Mouse (Mus musculus): ENCODE results near the gene Tuba1b. TPM values are rescaled to one million over a fixed set of nuclear protein-coding genes. Genes with fewer than 3 reads are reported as not detected.

Tuba1b gene
- polyA plus RNA-seq, 1 experiment from 2014 or later, result 1,854 TPM

DNA sequence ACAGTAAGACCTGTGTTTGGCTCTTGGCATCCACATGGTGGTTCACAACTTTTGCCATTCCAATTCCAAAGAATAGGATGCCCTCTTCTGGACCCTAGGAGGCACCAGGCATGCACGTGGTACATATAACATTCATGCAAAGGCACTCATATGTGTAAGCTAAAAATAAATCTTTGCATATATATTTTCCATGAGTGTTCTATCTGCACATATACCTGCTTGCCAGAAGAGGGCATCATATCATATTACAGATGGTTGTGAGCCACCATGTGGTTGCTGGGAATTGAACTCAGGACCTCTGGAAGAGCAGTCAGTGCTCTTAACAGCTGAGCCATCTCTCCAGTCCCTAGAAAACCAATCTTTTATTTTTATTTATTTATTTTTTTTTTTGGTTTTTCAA lies 32.8 kb downstream of the Tuba1b start:
- Histone ChIP-seq H3K4me2 (no peak overlapping the region), H3K9ac (ENCODE audit: low read depth, low read length) (no peak overlapping the region), H3K27me3 (replicated peaks; ENCODE audit: control insufficient read depth, insufficient read depth, low read length) (peaks cover 32% of the 10 kb centered on the region), H3K4me3 (ENCODE audit: low read depth, low read length) (no peak overlapping the region), H3K4me1 (replicated peaks; ENCODE audit: control insufficient read depth, insufficient read depth, low read length) (peaks cover 16% of the 10 kb centered on the region), H3K36me3 (ENCODE audit: control insufficient read depth, insufficient read depth, low read length) (peaks cover 4% of the 10 kb centered on the region), H3K9me3 (ENCODE audit: control insufficient read depth, low read length) (no peaks in the 10 kb centered on the region), H3K27ac (ENCODE audit: low read depth, low read length) (no peak overlapping the region)
- DNase-seq (ENCODE audit: low spot score) (no peak), ATAC-seq (replicated peaks; ENCODE audit: low FRiP score) (no peak)
- 46% methylated on average over 1 of the region's 1 CpGs for WGBS

DNA sequence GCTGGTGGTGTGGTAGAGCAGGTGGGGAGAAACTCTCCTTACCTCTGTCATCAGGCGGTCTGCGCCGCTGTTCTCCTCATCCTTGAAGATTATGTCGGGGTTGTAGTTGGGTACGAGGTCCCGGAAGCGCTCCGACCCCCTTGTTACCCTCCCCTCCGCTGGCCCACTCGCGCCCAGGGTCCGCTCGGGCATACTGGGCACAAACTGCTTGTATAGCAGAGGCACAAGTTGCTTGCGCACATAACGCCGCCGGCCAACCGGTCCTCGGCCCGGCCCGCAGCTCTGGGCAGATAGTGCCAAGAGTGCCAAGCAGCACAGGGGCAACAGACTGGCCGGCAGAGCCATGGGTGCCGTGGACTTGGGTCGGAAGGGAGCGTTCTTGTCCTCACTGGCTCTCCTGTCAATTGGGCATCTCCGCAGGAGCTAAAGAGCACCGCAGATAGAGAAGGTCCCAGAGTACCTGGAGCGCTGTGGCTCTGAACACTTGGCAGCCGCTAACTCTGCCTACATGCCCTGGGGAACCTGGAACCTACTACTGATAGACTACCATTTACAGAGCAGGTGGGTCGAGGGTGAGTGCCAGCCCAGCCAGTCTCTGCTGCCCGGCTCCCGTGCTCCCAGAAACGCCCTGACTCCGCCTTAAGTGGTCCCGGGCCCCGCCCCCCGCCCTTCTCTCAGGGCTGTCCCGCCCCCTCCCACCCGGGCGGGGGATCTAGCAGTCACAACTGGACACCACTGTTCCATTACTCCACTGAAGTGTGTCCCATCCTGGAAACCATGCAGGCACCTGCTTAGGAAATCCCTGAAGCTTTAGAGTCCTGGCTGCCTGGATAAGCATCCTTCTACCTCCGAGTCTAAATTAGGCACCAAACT lies 36.2 kb downstream of the Tuba1b start, which contains the start of gene Dhh:
Gene Dhh, minus strand, starts transcription at position 613 of the 873 bp plus-strand sequence.
- 4% methylated on average over 40 of the region's 41 CpGs for WGBS
- DNase-seq (ENCODE audit: low spot score) (peak; percentile 52), ATAC-seq (replicated peaks; ENCODE audit: low FRiP score) (no peak)
- Histone ChIP-seq H3K4me1 (replicated peaks; ENCODE audit: control insufficient read depth, insufficient read depth, low read length) (peaks cover 46% of the 10 kb centered on the region), H3K4me3 (ENCODE audit: low read depth, low read length) (peak within 1 kb of the TSS; percentile 32), H3K27me3 (replicated peaks; ENCODE audit: control insufficient read depth, insufficient read depth, low read length) (peaks cover 66% of the 10 kb centered on the region), H3K4me2 (peak within 1 kb of the TSS; percentile 64), H3K27ac (ENCODE audit: low read depth, low read length) (no peak within 1 kb of the TSS), H3K36me3 (ENCODE audit: control insufficient read depth, insufficient read depth, low read length) (no peaks in the 10 kb centered on the region), H3K9me3 (ENCODE audit: control insufficient read depth, low read length) (no peaks in the 10 kb centered on the region), H3K9ac (ENCODE audit: low read depth, low read length) (no peak within 1 kb of the TSS)

DNA sequence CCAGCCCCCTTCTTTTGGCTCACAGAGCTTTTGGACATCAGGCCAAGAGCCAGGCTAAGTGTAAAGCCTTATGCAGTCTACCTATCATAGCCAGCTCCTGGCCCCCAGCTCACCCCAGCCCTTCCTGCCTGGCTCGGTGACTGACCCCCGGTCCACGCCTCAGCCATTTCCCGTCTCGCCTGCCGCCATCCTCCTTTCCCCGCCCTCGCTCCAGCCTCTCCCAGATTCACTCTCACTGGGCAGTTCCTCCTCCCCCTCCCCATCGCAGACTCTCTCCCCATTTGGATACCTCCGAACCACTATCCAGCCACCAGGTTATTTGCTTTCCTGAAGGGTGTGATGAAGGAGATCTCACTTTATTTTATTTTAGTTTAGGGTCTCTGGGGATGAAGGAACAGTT lies 36.9 kb downstream of the Tuba1b start:
- DNase-seq (ENCODE audit: low spot score), result peak; percentile 37
- under 1% methylated on average over 10 of the region's 10 CpGs for WGBS
- peak overlapping the region; percentile 64 for H3K4me2 ChIP-seq
- H3K9ac ChIP-seq (ENCODE audit: low read depth, low read length), result no peak overlapping the region
- no peaks in the 10 kb centered on the region for H3K9me3 ChIP-seq (ENCODE audit: control insufficient read depth, low read length)
- H3K27me3 ChIP-seq (replicated peaks; ENCODE audit: control insufficient read depth, insufficient read depth, low read length), result peaks cover 72% of the 10 kb centered on the region
- peaks cover 47% of the 10 kb centered on the region for H3K4me1 ChIP-seq (replicated peaks; ENCODE audit: control insufficient read depth, insufficient read depth, low read length)
- H3K4me3 ChIP-seq (ENCODE audit: low read depth, low read length), result peak overlapping the region; percentile 32; the same call in 1 of the 2 replicates
- H3K27ac ChIP-seq (ENCODE audit: low read depth, low read length), result no peak overlapping the region
- no peaks in the 10 kb centered on the region for H3K36me3 ChIP-seq (ENCODE audit: control insufficient read depth, insufficient read depth, low read length)
- no peak for ATAC-seq (replicated peaks; ENCODE audit: low FRiP score)

DNA sequence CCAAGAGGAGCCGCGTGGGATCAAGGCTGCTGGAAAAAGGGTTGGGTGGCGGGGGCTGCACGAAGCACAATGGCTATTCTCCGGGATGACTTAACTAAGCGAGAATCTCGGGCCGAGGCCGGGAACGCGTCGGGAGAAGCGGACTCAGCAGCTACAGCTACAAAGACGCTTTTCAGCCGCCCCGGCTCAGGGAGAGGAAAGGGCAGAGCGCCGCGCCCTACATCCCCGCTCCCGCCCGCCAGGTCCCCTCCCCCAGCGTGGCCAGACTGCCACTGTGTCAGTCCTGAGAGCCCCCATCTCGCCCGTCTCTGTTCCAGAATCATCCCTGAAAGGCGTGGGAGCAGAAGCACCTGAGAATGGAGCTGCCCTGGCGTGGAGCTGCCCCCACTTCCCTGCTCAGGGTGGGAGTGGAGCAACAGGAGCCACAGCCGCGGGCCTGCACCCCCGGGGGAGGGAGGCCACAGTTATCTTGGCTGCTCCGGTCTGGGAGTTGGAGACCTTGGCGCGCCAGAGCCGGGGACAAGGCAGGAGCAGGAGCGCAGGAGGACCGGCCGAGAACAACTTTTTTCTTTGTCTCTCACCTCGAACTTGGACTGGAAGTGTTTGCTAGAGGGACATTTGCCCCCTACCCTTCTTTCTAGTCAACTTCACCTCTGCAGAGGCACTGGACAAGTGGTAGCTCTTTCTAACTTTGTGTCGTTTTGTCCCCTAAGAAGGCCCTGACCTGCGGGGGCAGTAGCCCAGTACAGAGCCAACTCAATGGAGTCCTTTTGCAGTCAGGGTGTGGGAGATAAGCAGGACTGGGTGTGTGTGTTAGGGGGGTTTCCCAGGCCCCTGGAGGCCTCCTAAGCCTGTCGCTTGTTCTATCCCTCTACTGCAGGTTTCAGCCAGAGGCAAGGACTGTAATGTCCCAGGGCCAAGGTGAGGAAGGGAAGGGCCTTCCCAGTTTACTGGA lies 38.5 kb downstream of the Tuba1b start:
- H3K36me3 ChIP-seq (ENCODE audit: control insufficient read depth, insufficient read depth, low read length), result no peaks in the 10 kb centered on the region
- DNase-seq (ENCODE audit: low spot score) (peak; percentile 61), ATAC-seq (replicated peaks; ENCODE audit: low FRiP score) (peak; percentile 83)
- H3K4me3 ChIP-seq (ENCODE audit: low read depth, low read length), result peak overlapping the region; percentile 44
- peaks cover 77% of the 10 kb centered on the region for H3K27me3 ChIP-seq (replicated peaks; ENCODE audit: control insufficient read depth, insufficient read depth, low read length)
- 2% methylated on average over 41 of the region's 41 CpGs for WGBS
- peaks cover 52% of the 10 kb centered on the region for H3K4me1 ChIP-seq (replicated peaks; ENCODE audit: control insufficient read depth, insufficient read depth, low read length)
- H3K9me3 ChIP-seq (ENCODE audit: control insufficient read depth, low read length), result no peaks in the 10 kb centered on the region
- peak overlapping the region; percentile 99 for H3K4me2 ChIP-seq
- 0 out of 2 replicates have a peak overlapping the region, but pooled peaks have one; percentile 45 for H3K27ac ChIP-seq (ENCODE audit: low read depth, low read length)
- H3K9ac ChIP-seq (ENCODE audit: low read depth, low read length), result peak overlapping the region; percentile 51; the same call in 1 of the 2 replicates

DNA sequence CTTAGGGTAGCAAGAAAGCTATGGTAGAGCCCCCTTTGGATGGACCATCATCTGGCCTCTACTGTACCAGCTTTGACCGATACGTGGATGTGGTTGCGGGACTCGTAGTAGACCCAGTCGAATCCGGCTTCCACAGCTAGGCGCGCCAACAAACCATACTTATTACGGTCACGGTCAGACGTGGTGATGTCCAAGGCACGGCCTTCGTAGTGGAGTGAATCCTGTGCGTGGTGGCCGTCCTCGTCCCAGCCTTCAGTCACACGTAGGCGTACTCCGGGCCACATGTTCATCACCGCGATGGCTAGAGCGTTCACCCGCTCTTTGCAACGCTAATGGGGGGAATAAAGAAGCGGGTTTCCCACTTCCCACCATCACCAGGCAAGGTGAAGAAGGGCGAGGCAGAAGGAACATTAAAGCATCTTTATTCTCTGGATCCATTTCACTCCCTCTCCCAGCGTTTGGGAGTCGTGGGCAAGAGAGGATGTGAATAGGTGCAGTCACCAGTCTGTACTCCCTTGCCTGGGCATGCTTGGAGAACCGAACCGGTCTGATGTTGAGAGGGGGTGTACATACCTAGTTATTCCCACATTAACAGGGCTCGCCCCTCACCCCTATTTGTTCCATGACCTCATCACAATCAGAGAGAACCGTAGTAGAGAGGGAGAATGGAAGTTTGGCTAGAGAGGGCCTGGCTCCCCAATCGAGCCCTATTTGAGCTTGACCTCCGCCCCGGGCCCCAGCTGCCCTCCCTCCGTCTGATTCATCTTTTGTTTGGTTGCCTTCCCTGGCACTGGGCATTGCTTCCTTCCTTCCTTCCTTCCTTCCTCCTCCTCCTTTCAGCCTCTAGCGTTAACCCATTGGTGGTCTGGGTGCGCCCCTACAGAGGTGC lies 39.4 kb downstream of the Tuba1b start:
- Histone ChIP-seq H3K4me3 (ENCODE audit: low read depth, low read length) (peak overlapping the region; percentile 59), H3K4me1 (replicated peaks; ENCODE audit: control insufficient read depth, insufficient read depth, low read length) (peaks cover 52% of the 10 kb centered on the region), H3K27me3 (replicated peaks; ENCODE audit: control insufficient read depth, insufficient read depth, low read length) (peaks cover 75% of the 10 kb centered on the region), H3K27ac (ENCODE audit: low read depth, low read length) (no peak overlapping the region), H3K36me3 (ENCODE audit: control insufficient read depth, insufficient read depth, low read length) (no peaks in the 10 kb centered on the region), H3K4me2 (peak overlapping the region; percentile 99), H3K9ac (ENCODE audit: low read depth, low read length) (no peak overlapping the region), H3K9me3 (ENCODE audit: control insufficient read depth, low read length) (no peaks in the 10 kb centered on the region)
- ATAC-seq (replicated peaks; ENCODE audit: low FRiP score), result no peak
- 4% methylated on average over 38 of the region's 38 CpGs for WGBS
- peak; percentile 39 for DNase-seq (ENCODE audit: low spot score)

DNA sequence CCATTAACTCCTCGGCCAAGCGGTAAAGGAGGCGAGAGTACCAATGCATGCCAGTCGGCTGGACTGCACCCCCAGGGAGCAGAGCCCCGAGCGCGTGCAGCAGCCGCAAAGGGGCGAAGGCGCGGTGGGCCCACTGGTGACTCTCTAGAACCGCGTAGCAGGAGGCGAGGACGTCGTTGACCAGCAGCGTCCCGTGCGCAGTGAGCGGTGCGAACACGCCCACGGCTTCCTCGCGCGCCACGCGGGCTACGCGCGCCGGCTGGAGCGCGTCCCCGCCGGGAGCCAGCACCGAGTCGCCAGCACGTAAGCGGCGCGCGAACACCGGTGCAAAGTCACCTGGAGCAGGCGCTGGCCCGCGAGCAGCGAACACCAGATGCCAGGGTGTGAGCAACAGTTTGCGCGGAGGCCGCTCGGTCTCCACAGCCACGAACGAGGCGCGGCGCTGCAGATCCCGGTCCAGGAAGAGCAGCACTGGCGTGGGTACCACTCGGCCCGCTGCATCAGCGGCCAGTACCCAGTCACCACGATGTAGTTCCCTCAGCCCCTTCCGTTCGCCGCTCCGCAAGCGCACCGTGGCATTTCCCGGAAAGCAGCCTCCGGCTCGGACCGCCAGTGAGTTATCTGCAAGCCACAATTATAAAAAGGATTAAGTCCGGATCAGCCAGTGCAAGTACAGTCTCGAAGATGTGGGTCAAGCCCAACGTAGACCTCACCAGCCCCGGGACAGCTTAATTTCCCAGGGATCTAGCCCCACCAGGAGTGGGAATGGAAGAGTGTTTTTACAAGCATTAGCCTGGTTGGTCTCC lies 40.2 kb downstream of the Tuba1b start, which contains the start of gene Rhebl1:
Gene Rhebl1, minus strand, starts transcription at position 601 of the 806 bp plus-strand sequence.
- DNase-seq (ENCODE audit: low spot score), result peak; percentile 61

DNA sequence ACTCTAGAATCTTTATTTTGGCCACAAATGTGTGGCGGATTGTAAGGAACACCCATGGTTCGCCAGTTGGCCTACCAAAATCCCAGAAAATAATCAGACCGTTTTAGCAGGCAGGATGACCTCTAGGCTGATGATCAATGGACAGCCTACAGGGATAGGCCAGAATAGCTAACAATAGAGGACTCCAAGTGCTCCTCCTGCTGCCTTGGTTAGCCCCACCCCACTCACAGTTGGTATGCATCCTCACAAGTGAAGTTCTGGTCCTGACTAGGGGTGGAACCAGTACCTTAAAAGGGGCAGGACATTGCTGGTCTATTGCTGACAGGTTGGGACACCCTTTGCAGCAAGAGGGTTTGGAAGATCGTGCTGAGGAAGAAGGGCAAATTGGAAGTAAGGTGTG lies 41.3 kb downstream of the Tuba1b start:
- Histone ChIP-seq H3K4me2 (0 out of 2 replicates have a peak overlapping the region, but pooled peaks have one; percentile 2), H3K4me3 (ENCODE audit: low read depth, low read length) (0 out of 2 replicates have a peak overlapping the region, but pooled peaks have one; percentile 59), H3K27ac (ENCODE audit: low read depth, low read length) (no peak overlapping the region), H3K4me1 (replicated peaks; ENCODE audit: control insufficient read depth, insufficient read depth, low read length) (peaks cover 46% of the 10 kb centered on the region), H3K36me3 (ENCODE audit: control insufficient read depth, insufficient read depth, low read length) (no peaks in the 10 kb centered on the region), H3K9me3 (ENCODE audit: control insufficient read depth, low read length) (no peaks in the 10 kb centered on the region), H3K9ac (ENCODE audit: low read depth, low read length) (no peak overlapping the region), H3K27me3 (replicated peaks; ENCODE audit: control insufficient read depth, insufficient read depth, low read length) (peaks cover 60% of the 10 kb centered on the region)
- 55% methylated on average over 4 of the region's 4 CpGs for WGBS
- ATAC-seq (replicated peaks; ENCODE audit: low FRiP score), result no peak
- DNase-seq (ENCODE audit: low spot score), result no peak

More for the DNA sequence above, 40.2 kb downstream of the Tuba1b start, which contains the start of gene Rhebl1:
- Histone ChIP-seq H3K4me2 (peak within 1 kb of the TSS; percentile 99), H3K4me1 (replicated peaks; ENCODE audit: control insufficient read depth, insufficient read depth, low read length) (peaks cover 52% of the 10 kb centered on the region), H3K27me3 (replicated peaks; ENCODE audit: control insufficient read depth, insufficient read depth, low read length) (peaks cover 71% of the 10 kb centered on the region), H3K9ac (ENCODE audit: low read depth, low read length) (peak within 1 kb of the TSS; percentile 59), H3K4me3 (ENCODE audit: low read depth, low read length) (peak within 1 kb of the TSS; percentile 59), H3K9me3 (ENCODE audit: control insufficient read depth, low read length) (no peaks in the 10 kb centered on the region), H3K27ac (ENCODE audit: low read depth, low read length) (no peak within 1 kb of the TSS), H3K36me3 (ENCODE audit: control insufficient read depth, insufficient read depth, low read length) (no peaks in the 10 kb centered on the region)
- no peak for ATAC-seq (replicated peaks; ENCODE audit: low FRiP score)
- under 1% methylated on average over 77 of the region's 77 CpGs for WGBS

Measured in liver, embryonic 11.5 days (tissue).